Mouse (Mus musculus): ENCODE data around the gene Enpp1. TPM values are rescaled to one million over a fixed set of nuclear protein-coding genes. Genes with fewer than 3 reads are reported as not detected.

Enpp1 gene
- polyA plus RNA-seq, 1 experiment = 2.4 TPM

DNA sequence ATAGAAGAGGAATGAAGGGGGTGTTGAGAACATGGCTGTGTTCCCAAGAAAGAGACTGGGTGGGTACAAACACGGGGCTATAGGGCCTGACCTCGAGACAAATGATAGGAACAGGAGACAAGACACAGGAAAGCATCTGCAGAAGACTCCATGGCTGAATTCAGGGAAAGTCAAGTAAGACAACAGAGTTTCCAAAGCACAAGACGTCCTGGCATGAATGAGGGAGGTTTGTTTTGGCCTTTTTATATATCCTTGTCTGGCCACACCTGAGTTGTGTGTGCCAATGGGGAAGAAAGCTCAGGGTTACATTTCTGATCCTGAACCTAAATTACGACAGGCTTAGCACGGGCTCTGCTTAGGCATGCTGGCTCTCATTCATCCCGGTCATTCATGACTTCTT lies 4.2 kb downstream of the Enpp1 start:
- no peak for TF ChIP-seq CTCF (IDR thresholded peaks at IDR 0.05; ENCODE audit: borderline replicate concordance, extremely low read depth, insufficient read depth, insufficient read length)
- TF ChIP-seq POLR2A (IDR thresholded peaks at IDR 0.05; ENCODE audit: borderline replicate concordance, extremely low read depth, insufficient read depth, insufficient read length, poor library complexity, severe bottlenecking) = no peak
- DNase-seq (ENCODE audit: low read depth) = no peak

DNA sequence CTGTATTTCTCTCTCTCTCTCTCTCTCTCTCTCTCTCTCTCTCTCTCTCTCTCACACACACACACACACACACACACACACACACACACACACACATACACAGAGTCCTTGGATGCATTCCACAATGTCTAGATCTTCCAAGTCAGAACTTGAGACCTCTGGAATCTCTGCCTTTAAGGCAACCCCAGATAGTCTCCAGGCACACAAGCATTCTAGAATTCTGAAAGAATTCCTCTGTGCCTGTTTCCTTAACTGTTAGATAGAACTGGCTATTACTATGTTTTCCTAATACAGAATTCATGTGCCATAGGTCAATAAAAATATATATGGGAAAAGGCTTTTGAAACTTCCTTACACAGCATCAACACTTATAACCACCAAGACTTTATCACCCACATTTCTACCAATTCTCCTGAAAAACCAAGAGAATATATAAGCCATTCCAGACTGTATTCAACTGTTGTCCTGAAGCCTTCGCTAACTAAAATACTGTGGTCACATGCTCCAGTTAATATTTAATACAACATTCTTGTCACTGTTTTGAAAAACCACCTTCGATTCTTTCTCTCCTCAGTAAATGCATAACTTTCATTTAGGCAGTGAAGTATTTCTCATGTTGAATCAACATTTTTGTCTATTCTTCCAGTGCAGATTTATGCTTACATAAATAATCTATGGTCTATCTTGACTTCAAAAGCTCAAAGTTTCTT lies 5.4 kb downstream of the Enpp1 start:
- TF ChIP-seq CTCF (IDR thresholded peaks at IDR 0.05; ENCODE audit: borderline replicate concordance, extremely low read depth, insufficient read depth, insufficient read length) (no peak), POLR2A (IDR thresholded peaks at IDR 0.05; ENCODE audit: borderline replicate concordance, extremely low read depth, insufficient read depth, insufficient read length, poor library complexity, severe bottlenecking) (no peak)
- DNase-seq (ENCODE audit: low read depth) = no peak

DNA sequence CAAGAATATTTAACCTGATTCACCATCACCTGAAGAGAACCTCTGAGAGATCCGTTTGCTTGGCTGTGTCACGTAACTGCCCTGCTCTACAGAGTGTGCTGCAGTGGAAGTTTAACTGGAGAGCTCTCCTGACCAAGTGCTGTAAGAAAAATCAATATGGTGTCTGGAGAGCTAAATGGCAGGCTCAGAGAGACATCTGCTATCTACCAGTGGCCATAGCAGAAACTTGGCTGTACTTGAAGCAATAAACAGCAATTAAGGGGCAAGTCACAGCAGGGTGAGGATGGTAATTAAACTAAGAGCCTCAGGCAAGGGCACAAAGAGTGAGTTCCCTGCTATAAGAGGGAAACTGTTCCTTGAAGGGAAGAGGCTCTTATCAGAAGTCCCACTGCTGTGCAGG lies 9.3 kb downstream of the Enpp1 start:
- no peak for TF ChIP-seq CTCF (IDR thresholded peaks at IDR 0.05; ENCODE audit: borderline replicate concordance, extremely low read depth, insufficient read depth, insufficient read length)
- peak; percentile 66 for DNase-seq (ENCODE audit: low read depth)

DNA sequence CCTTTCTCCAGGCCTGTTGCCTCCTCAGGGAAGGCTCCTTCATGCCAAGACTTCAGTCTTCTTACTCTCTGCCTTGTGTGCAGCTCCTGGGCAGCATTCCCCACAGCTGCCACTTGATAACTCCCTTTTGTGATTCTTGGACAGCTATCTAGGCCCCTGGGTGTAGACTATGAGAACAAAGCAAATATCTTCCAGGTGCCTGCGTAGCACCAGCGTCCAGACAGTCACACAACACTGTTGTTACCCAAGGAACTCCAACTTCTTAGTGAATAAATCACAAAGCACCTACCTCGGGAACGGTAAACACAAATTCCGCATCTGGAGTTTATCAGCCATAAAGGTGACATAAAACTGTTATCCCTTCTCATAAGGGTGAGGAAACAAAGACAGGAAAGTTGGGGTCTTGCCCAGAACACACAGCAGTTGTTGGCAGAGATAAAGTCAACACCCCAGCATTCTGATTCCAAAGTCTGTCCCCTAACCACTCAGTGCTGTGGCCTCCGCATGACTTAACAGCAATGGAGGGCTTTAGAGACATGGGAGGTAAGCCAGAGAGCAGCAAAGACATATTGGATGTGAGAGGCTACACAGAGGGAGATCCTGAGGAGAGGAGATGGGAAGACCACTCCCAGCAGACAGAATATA lies 13.7 kb downstream of the Enpp1 start:
- TF ChIP-seq CTCF (IDR thresholded peaks at IDR 0.05; ENCODE audit: borderline replicate concordance, extremely low read depth, insufficient read depth, insufficient read length) (no peak), POLR2A (IDR thresholded peaks at IDR 0.05; ENCODE audit: borderline replicate concordance, extremely low read depth, insufficient read depth, insufficient read length, poor library complexity, severe bottlenecking) (no peak)
- peak; percentile 27 for DNase-seq (ENCODE audit: low read depth)

DNA sequence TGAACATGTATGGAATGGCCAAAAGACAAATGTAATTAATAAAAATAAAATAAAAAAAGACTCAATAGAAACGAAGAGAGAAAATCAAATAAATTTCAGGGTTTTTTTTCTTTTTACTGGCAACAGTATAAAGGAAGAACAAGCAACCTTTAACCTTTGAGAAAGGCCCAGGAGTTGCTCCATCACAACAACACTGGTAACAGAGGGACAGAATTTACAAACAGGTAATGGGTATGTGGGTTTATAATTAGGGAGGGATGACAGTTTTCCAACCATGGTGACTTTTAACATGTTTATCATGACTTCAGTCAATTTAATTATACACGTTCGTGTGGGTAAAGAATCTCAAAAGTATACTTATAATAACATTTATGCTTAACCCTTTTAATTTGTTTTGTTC lies 15.2 kb downstream of the Enpp1 start:
- no peak for DNase-seq (ENCODE audit: low read depth)
- TF ChIP-seq POLR2A (IDR thresholded peaks at IDR 0.05; ENCODE audit: borderline replicate concordance, extremely low read depth, insufficient read depth, insufficient read length, poor library complexity, severe bottlenecking) = no peak
- no peak for TF ChIP-seq CTCF (IDR thresholded peaks at IDR 0.05; ENCODE audit: borderline replicate concordance, extremely low read depth, insufficient read depth, insufficient read length)

DNA sequence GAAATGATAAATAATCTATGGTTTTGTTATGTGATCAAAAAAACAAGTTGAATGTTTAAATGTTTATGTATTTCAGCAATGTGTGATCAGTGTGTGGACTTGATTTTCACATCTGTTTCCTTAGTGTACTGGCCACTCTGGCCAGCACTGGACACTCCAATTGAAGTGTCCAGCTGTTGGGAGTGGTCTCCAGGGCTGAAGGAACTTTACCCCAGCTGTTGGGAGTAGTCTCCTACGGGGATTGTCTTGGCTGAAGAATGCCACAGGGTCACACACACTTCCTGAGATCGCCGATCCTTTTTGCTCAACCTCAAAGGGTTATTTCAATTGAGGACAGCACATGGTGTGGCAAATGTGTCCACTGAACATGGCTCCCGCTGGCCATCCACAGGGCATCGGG lies 16.2 kb downstream of the Enpp1 start:
- no peak for TF ChIP-seq CTCF (IDR thresholded peaks at IDR 0.05; ENCODE audit: borderline replicate concordance, extremely low read depth, insufficient read depth, insufficient read length)
- no peak for DNase-seq (ENCODE audit: low read depth)

DNA sequence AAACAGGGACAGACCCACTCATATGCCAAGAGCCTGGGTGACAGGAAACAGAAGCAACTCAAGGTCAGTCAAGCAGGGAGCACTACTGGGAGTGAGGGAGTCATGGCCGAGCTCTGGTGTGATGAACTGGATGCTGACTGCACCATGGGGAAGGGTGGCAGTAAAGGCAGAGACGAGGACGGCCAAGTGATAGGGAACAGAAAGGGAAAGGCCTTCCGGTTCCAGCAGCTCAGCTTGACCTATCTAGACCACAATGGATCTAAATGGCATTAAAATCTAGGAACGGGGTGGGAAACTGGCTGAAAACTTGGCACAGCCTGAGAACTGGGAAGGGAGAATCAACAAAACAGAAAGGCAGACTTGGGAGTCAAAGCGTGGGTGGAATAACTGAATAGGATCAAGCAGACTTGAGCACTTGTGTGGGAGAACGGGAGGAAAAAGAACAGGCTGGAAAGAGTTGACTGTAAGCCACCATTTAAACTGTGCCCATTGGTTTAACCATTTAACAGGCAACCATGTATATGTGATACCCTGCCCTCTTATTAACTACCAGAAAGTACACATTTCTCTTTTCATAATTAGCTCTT lies 29.3 kb downstream of the Enpp1 start:
- TF ChIP-seq POLR2A (IDR thresholded peaks at IDR 0.05; ENCODE audit: borderline replicate concordance, extremely low read depth, insufficient read depth, insufficient read length, poor library complexity, severe bottlenecking) = no peak
- no peak for TF ChIP-seq CTCF (IDR thresholded peaks at IDR 0.05; ENCODE audit: borderline replicate concordance, extremely low read depth, insufficient read depth, insufficient read length)
- peak; percentile 15 for DNase-seq (ENCODE audit: low read depth)

DNA sequence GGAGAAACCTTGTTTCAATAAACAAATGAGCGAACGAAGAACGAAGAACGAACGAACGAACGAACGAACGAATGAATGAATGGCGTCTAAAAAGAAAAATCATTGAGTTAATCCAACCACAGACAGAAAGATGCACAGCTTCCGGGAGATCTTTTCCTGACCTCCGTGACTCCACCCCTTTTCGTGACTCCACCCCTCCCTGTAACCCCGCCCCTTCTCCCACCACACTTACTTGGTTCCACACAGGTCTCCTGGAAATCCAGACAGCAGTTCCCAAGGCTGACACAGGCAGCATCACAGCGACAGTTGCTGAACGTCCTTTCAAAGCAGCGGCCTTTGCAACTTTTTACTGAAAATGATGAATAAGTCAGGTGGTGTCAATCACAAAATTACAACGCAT lies 34.3 kb downstream of the Enpp1 start:
- DNase-seq (ENCODE audit: low read depth) = no peak
- TF ChIP-seq CTCF (IDR thresholded peaks at IDR 0.05; ENCODE audit: borderline replicate concordance, extremely low read depth, insufficient read depth, insufficient read length) = no peak
- TF ChIP-seq POLR2A (IDR thresholded peaks at IDR 0.05; ENCODE audit: borderline replicate concordance, extremely low read depth, insufficient read depth, insufficient read length, poor library complexity, severe bottlenecking) = no peak

DNA sequence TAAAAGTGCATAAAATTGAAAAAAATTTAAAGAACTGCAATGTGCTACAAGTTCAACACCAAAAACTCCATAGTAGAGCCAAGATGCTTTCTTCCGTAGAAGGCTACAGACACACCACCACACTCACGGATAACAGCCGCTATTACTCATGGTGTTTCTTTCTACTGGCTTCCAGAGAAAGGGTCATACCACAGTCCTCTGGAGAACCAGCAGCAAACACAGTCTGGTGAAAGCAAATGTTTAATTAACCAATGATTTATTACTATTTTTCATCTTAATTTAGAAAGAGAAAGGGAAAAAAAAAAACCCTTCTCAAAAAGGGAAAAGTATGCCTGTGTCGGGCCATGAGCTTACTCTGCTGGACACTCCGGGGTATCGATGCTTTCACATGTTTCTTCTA lies 37.7 kb downstream of the Enpp1 start:
- TF ChIP-seq CTCF (IDR thresholded peaks at IDR 0.05; ENCODE audit: borderline replicate concordance, extremely low read depth, insufficient read depth, insufficient read length) (no peak), POLR2A (IDR thresholded peaks at IDR 0.05; ENCODE audit: borderline replicate concordance, extremely low read depth, insufficient read depth, insufficient read length, poor library complexity, severe bottlenecking) (no peak)
- DNase-seq (ENCODE audit: low read depth) = no peak

DNA sequence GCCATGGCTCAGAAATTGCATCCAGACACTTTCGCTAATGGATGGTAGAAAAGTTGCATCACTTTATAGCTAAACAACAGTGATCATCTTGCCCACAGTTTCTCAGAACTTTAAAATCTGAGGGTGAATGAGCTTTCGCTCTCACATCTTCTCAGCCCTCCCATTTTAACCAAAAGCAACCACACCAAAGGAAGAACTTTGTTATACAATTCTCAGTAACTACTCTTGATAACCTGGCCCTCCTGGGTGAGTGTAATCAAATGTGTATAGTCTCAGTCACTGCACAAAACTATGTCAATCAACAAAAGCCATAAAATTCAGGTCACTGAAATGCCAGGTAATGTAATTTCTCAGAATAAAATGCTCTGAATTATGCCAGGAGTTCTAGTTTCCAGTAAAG lies 39.0 kb downstream of the Enpp1 start:
- TF ChIP-seq CTCF (IDR thresholded peaks at IDR 0.05; ENCODE audit: borderline replicate concordance, extremely low read depth, insufficient read depth, insufficient read length) = no peak
- no peak for TF ChIP-seq POLR2A (IDR thresholded peaks at IDR 0.05; ENCODE audit: borderline replicate concordance, extremely low read depth, insufficient read depth, insufficient read length, poor library complexity, severe bottlenecking)
- DNase-seq (ENCODE audit: low read depth) = no peak

DNA sequence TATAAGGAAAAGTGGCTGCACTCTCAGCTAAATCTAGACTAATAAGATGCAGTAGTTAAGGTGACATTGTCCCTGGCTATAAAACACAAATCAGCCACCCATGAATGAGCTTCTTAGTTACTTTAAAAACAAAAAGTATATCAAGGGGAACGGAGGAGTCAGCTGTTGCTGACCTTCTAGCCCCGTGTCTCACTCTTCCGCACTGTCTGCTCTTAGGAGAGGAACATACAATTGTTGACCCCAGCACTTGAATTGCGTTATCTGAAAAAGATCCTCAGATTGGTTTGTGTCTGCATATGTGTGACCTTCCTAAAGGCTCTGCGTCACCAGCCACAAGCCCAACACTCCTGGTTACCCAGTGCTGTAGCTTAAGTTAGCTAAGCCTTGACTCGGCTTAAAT lies 41.4 kb downstream of the Enpp1 start:
- DNase-seq (ENCODE audit: low read depth) = no peak
- no peak for TF ChIP-seq POLR2A (IDR thresholded peaks at IDR 0.05; ENCODE audit: borderline replicate concordance, extremely low read depth, insufficient read depth, insufficient read length, poor library complexity, severe bottlenecking)

DNA sequence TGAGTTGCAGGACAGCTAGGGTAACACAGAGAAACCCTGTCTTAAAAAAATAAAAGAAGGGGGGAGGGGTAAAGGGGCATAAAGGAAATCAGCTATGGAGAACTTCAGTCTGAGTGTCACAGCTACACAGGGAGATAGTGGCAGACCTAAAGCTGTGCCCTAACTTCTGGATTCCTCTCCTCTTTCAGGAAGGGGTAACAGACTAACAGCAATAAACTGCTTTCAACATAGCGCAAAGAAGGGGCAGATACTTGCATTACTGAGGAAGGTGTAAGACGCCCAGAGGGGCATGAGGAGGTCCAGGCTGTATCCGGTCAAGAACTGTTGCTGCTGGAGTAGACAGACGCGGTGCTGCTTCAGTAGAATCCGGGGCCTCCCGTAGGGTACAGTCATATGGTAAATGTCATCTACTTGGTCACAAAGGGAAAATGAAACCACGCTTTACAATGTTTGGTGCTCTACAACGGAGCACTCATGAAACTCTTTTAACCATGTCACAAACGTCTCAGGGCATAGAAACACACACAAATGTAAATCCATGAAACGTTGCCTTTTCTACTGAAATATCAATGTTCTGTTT lies 60.9 kb downstream of the Enpp1 start:
- no peak for TF ChIP-seq CTCF (IDR thresholded peaks at IDR 0.05; ENCODE audit: borderline replicate concordance, extremely low read depth, insufficient read depth, insufficient read length)
- no peak for TF ChIP-seq POLR2A (IDR thresholded peaks at IDR 0.05; ENCODE audit: borderline replicate concordance, extremely low read depth, insufficient read depth, insufficient read length, poor library complexity, severe bottlenecking)
- DNase-seq (ENCODE audit: low read depth) = no peak

Measured in brain, embryonic 14.5 days (tissue).